Mouse (Mus musculus) heart, embryonic 12.5 days (tissue): Measurements from ENCODE around the gene Chchd6. TPM values are rescaled to one million over a fixed set of nuclear protein-coding genes. Genes with fewer than 3 reads are reported as not detected.
A peak's percentile ranks its signal among the peaks of the same experiment; 100 is the strongest.

ENCODE experiments used
- ATAC-seq: fragments of 200-750 bp; cut with Nextera tagmentation; 2 replicates; pipeline ENCODE4 v1.8.0; 2017; ENCODE audit warnings: moderate TSS enrichment, moderate library complexity; ENCODE audit not compliant: insufficient number of reproducible peaks, low FRiP score
- H3K27ac ChIP-seq: fragments of 300-500 bp; sonication (generic); 2 replicates; pipeline ENCODE4 v1.5.1; 2016; ENCODE audit warnings: mild to moderate bottlenecking, moderate library complexity; ENCODE audit not compliant: poor library complexity, severe bottlenecking
- H3K27me3 ChIP-seq: fragments of 300-500 bp; sonication (generic); replicated peaks from 2 replicates; pipeline ENCODE4 v1.6.1; 2016; ENCODE audit warnings: mild to moderate bottlenecking, moderate library complexity
- H3K36me3 ChIP-seq: fragments of 300-500 bp; sonication (generic); 2 replicates; pipeline ENCODE4 v1.6.1; 2016; ENCODE audit warnings: mild to moderate bottlenecking, moderate library complexity
- H3K4me1 ChIP-seq: fragments of 300-500 bp; sonication (generic); replicated peaks from 2 replicates; pipeline ENCODE4 v1.6.1; 2016; ENCODE audit warnings: mild to moderate bottlenecking
- H3K4me2 ChIP-seq: fragments of 300-500 bp; sonication (generic); 2 replicates; pipeline ENCODE4 v1.6.1; 2016; ENCODE audit warnings: mild to moderate bottlenecking, moderate library complexity
- H3K4me3 ChIP-seq: fragments of 300-500 bp; sonication (generic); 2 replicates; pipeline ENCODE4 v1.5.1; 2016; ENCODE audit warnings: mild to moderate bottlenecking
- H3K9ac ChIP-seq: fragments of 300-500 bp; sonication (generic); 2 replicates; pipeline ENCODE4 v1.6.1; 2016; ENCODE audit warnings: mild to moderate bottlenecking, moderate library complexity
- H3K9me3 ChIP-seq: fragments of 300-500 bp; sonication (generic); replicated peaks from 2 replicates; pipeline ENCODE4 v1.6.1; 2016; ENCODE audit warnings: mild to moderate bottlenecking, moderate library complexity
- WGBS: fragments of 180-500 bp; shearing (Covaris S2); methylation state at CpG from one replicate; pipeline ENCODE4 v1.1.7; 2016; 5-methylcytosine and 5-hydroxymethylcytosine counted together
- polyA plus RNA-seq: library from polyadenylated mRNA; unstranded; fragments of >200 nt; fragmentation: Nextera tagmentation; extraction: Ambion mirVana; gene quantifications from 2 replicates; pipeline ENCODE4 v1.2.1, GENCODE M21; 2016

The Chchd6 gene
- polyA plus RNA-seq, 1 experiment from 2014 or later = 39.7 TPM

GRCm38 (mm10) chr6:89402406-89402805, 193.0 kb downstream of the Chchd6 start:
- no peak for ATAC-seq
- 85% methylated on average over 2 of the region's 2 CpGs for WGBS
- no peak overlapping the region for H3K27ac ChIP-seq
- peaks cover 18% of the 10 kb centered on the region for H3K4me1 ChIP-seq
- no peaks in the 10 kb centered on the region for H3K36me3 ChIP-seq
- H3K9me3 ChIP-seq = no peaks in the 10 kb centered on the region
- no peaks in the 10 kb centered on the region for H3K27me3 ChIP-seq
- no peak overlapping the region for H3K4me2 ChIP-seq
- H3K4me3 ChIP-seq = no peak overlapping the region
- no peak overlapping the region for H3K9ac ChIP-seq

- no peak overlapping the region for H3K9ac ChIP-seq
- no peak overlapping the region for H3K4me2 ChIP-seq
- H3K9me3 ChIP-seq = no peaks in the 10 kb centered on the region
- no peaks in the 10 kb centered on the region for H3K36me3 ChIP-seq
- peaks cover 13% of the 10 kb centered on the region for H3K4me1 ChIP-seq
- 94% methylated on average over 1 of the region's 1 CpGs for WGBS
- no peak overlapping the region for H3K4me3 ChIP-seq
- H3K27ac ChIP-seq = no peak overlapping the region
- H3K27me3 ChIP-seq = no peaks in the 10 kb centered on the region
- no peak for ATAC-seq
These were observed 195.9 kb downstream of the Chchd6 start for GRCm38 (mm10) chr6:89399564-89399963.

- no peak overlapping the region for H3K9ac ChIP-seq
- H3K4me3 ChIP-seq = no peak overlapping the region
- no peaks in the 10 kb centered on the region for H3K9me3 ChIP-seq
- no peak for ATAC-seq
- H3K27me3 ChIP-seq = no peaks in the 10 kb centered on the region
- WGBS = 70% methylated on average over 4 of the region's 4 CpGs
- H3K4me1 ChIP-seq = peaks cover 4% of the 10 kb centered on the region
- no peak overlapping the region for H3K4me2 ChIP-seq
- no peaks in the 10 kb centered on the region for H3K36me3 ChIP-seq
- H3K27ac ChIP-seq = no peak overlapping the region
These were observed 197.5 kb downstream of the Chchd6 start for GRCm38 (mm10) chr6:89397919-89398318.

GRCm38 (mm10) chr6:89393820-89394219, 201.6 kb downstream of the Chchd6 start:
- Histone ChIP-seq H3K4me2 (no peak overlapping the region), H3K9me3 (no peaks in the 10 kb centered on the region), H3K36me3 (no peaks in the 10 kb centered on the region), H3K4me3 (no peak overlapping the region), H3K4me1 (peaks cover 4% of the 10 kb centered on the region), H3K9ac (no peak overlapping the region), H3K27me3 (no peaks in the 10 kb centered on the region), H3K27ac (no peak overlapping the region)
- whole genome bisulfite sequencing = 65% methylated on average over 2 of the region's 2 CpGs
- no peak for ATAC-seq

GRCm38 (mm10) chr6:89392213-89392612, 203.2 kb downstream of the Chchd6 start:
- H3K4me2 ChIP-seq = no peak overlapping the region
- H3K9ac ChIP-seq = no peak overlapping the region
- H3K4me1 ChIP-seq = peaks cover 12% of the 10 kb centered on the region
- H3K4me3 ChIP-seq = no peak overlapping the region
- 90% methylated on average over 2 of the region's 2 CpGs for WGBS
- H3K27ac ChIP-seq = no peak overlapping the region
- H3K36me3 ChIP-seq = no peaks in the 10 kb centered on the region
- H3K9me3 ChIP-seq = no peaks in the 10 kb centered on the region
- ATAC-seq = no peak
- H3K27me3 ChIP-seq = no peaks in the 10 kb centered on the region

- Histone ChIP-seq H3K9me3 (no peaks in the 10 kb centered on the region), H3K4me2 (no peak overlapping the region), H3K4me3 (no peak overlapping the region), H3K27ac (no peak overlapping the region), H3K27me3 (no peaks in the 10 kb centered on the region), H3K9ac (no peak overlapping the region), H3K36me3 (no peaks in the 10 kb centered on the region), H3K4me1 (peaks cover 21% of the 10 kb centered on the region)
- 80% methylated on average over 7 of the region's 7 CpGs for WGBS
- ATAC-seq = no peak
These were observed 205.7 kb downstream of the Chchd6 start for GRCm38 (mm10) chr6:89389771-89390170.

GRCm38 (mm10) chr6:89386956-89387355, 208.5 kb downstream of the Chchd6 start:
- 12% methylated on average over 1 of the region's 1 CpGs for WGBS
- peaks cover 8% of the 10 kb centered on the region for H3K27me3 ChIP-seq
- no peak overlapping the region for H3K9ac ChIP-seq
- H3K4me1 ChIP-seq = peaks cover 33% of the 10 kb centered on the region
- H3K27ac ChIP-seq = no peak overlapping the region
- ATAC-seq = no peak
- H3K36me3 ChIP-seq = no peaks in the 10 kb centered on the region
- H3K9me3 ChIP-seq = no peaks in the 10 kb centered on the region
- no peak overlapping the region for H3K4me3 ChIP-seq
- no peak overlapping the region for H3K4me2 ChIP-seq

- ATAC-seq = peak; percentile 42; the same call in 1 of the 2 replicates
- no peak overlapping the region for H3K27ac ChIP-seq
- peaks cover 9% of the 10 kb centered on the region for H3K27me3 ChIP-seq
- peaks cover 41% of the 10 kb centered on the region for H3K4me1 ChIP-seq
- H3K4me2 ChIP-seq = no peak overlapping the region
- WGBS = 39% methylated on average over 2 of the region's 2 CpGs
- H3K36me3 ChIP-seq = no peaks in the 10 kb centered on the region
- no peak overlapping the region for H3K9ac ChIP-seq
- no peaks in the 10 kb centered on the region for H3K9me3 ChIP-seq
- H3K4me3 ChIP-seq = no peak overlapping the region
These were observed 210.8 kb downstream of the Chchd6 start for GRCm38 (mm10) chr6:89384699-89385098.

- no peak overlapping the region for H3K9ac ChIP-seq
- no peak overlapping the region for H3K27ac ChIP-seq
- H3K4me3 ChIP-seq = no peak overlapping the region
- peaks cover 9% of the 10 kb centered on the region for H3K27me3 ChIP-seq
- ATAC-seq = no peak
- 67% methylated on average over 5 of the region's 5 CpGs for WGBS
- H3K4me2 ChIP-seq = no peak overlapping the region
- H3K4me1 ChIP-seq = peaks cover 32% of the 10 kb centered on the region
- H3K9me3 ChIP-seq = no peaks in the 10 kb centered on the region
- H3K36me3 ChIP-seq = no peaks in the 10 kb centered on the region
These were observed 213.6 kb downstream of the Chchd6 start for GRCm38 (mm10) chr6:89381851-89382250.

- Histone ChIP-seq H3K27ac (no peak overlapping the region), H3K4me3 (no peak overlapping the region), H3K9me3 (no peaks in the 10 kb centered on the region), H3K36me3 (no peaks in the 10 kb centered on the region), H3K9ac (no peak overlapping the region), H3K4me1 (peaks cover 28% of the 10 kb centered on the region), H3K27me3 (peaks cover 9% of the 10 kb centered on the region), H3K4me2 (no peak overlapping the region)
- 53% methylated on average over 3 of the region's 3 CpGs for WGBS
- ATAC-seq = no peak
These were observed 214.3 kb downstream of the Chchd6 start for GRCm38 (mm10) chr6:89381172-89381571.

- no peak for ATAC-seq
- WGBS = 40% methylated on average over 3 of the region's 3 CpGs
- H3K4me1 ChIP-seq = peaks cover 28% of the 10 kb centered on the region
- no peak overlapping the region for H3K27ac ChIP-seq
- H3K27me3 ChIP-seq = peaks cover 9% of the 10 kb centered on the region
- no peaks in the 10 kb centered on the region for H3K36me3 ChIP-seq
- no peaks in the 10 kb centered on the region for H3K9me3 ChIP-seq
- H3K4me3 ChIP-seq = no peak overlapping the region
- H3K4me2 ChIP-seq = no peak overlapping the region
- H3K9ac ChIP-seq = no peak overlapping the region
These were observed 214.7 kb downstream of the Chchd6 start for GRCm38 (mm10) chr6:89380751-89381150.

- Histone ChIP-seq H3K4me3 (no peak overlapping the region), H3K4me2 (no peak overlapping the region), H3K27ac (no peak overlapping the region), H3K9me3 (no peaks in the 10 kb centered on the region), H3K36me3 (no peaks in the 10 kb centered on the region), H3K4me1 (peaks cover 15% of the 10 kb centered on the region; the same call in 1 of the 2 replicates), H3K27me3 (peaks cover 9% of the 10 kb centered on the region), H3K9ac (no peak overlapping the region)
- WGBS = 68% methylated on average over 2 of the region's 2 CpGs
- ATAC-seq = no peak
These were observed 217.2 kb downstream of the Chchd6 start for GRCm38 (mm10) chr6:89378264-89378663.
